Mouse (Mus musculus) gastrocnemius, adult 18-20 months (tissue): ENCODE results near the gene Itch. TPM values are rescaled to one million over a fixed set of nuclear protein-coding genes. Genes with fewer than 3 reads are reported as not detected.
A peak's percentile ranks its signal among the peaks of the same experiment; 100 is the strongest.
"Not testable (repeated sequence)": the region's sequence is repeated elsewhere in the genome, so short reads cannot be mapped to it uniquely, and the experiment has no call there.

Experiments
- DNase-seq: peaks from one replicate; pipeline ENCODE4 v3.0.0; 2021; ENCODE audit warnings: low spot score
- long read RNA-seq, 2 experiments: library from polyadenylated mRNA; stranded (forward); transcript quantifications; one replicate each; pipeline ENCODE4 v2.0.0; 2021
- total RNA-seq, 2 experiments: library from RNA; stranded (reverse); gene quantifications; 2 replicates each; pipeline ENCODE4 v1.2.3; 2021

Itch gene
- total RNA-seq: 10 to 100 TPM; 18.4 to 18.6 TPM
- long read RNA-seq, experiment 1, full-length matches to known transcripts: 15 of 24 reads
- long read RNA-seq, experiment 1, partial matches to known transcripts: 4 of 24 reads
- long read RNA-seq, experiment 1, other reads (novel, unspliced or antisense): 5 of 24 reads
- long read RNA-seq, experiment 2, full-length matches to known transcripts: 12 of 17 reads
- long read RNA-seq, experiment 2, partial matches to known transcripts: 2 of 17 reads
- long read RNA-seq, experiment 2, other reads (novel, unspliced or antisense): 3 of 17 reads

- peak; percentile 91 for DNase-seq
These were observed at the start of gene Itch for GRCm38 (mm10) chr2:155133011-155133976. Gene Itch (plus strand): TSS chr2:155133509.

- no peak for DNase-seq
These were observed 48.8 kb upstream of the Itch start for GRCm38 (mm10) chr2:155084546-155084945.

- DNase-seq: no peak
These were observed 47.0 kb upstream of the Itch start for GRCm38 (mm10) chr2:155086328-155086727.

GRCm38 (mm10) chr2:155088264-155088663 is 45.0 kb upstream of the Itch start:
- no peak for DNase-seq

- DNase-seq: no peak
These were observed 42.2 kb upstream of the Itch start for GRCm38 (mm10) chr2:155090909-155091742.

- no peak for DNase-seq
These were observed 41.6 kb upstream of the Itch start for GRCm38 (mm10) chr2:155091743-155092075.

GRCm38 (mm10) chr2:155093418-155093817 is 39.9 kb upstream of the Itch start:
- DNase-seq: no peak

GRCm38 (mm10) chr2:155098720-155099380 is 34.5 kb upstream of the Itch start:
- no peak for DNase-seq

- no peak for DNase-seq
These were observed 33.9 kb upstream of the Itch start for GRCm38 (mm10) chr2:155099421-155099820.

GRCm38 (mm10) chr2:155099994-155100795 is 33.1 kb upstream of the Itch start:
- DNase-seq: no peak

GRCm38 (mm10) chr2:155100796-155101259 is 32.5 kb upstream of the Itch start:
- DNase-seq: no peak

GRCm38 (mm10) chr2:155101761-155102181 is 31.5 kb upstream of the Itch start:
- no peak for DNase-seq

GRCm38 (mm10) chr2:155103607-155104006 is 29.7 kb upstream of the Itch start:
- no peak for DNase-seq

- not testable (repeated sequence) for DNase-seq
These were observed 26.0 kb upstream of the Itch start for GRCm38 (mm10) chr2:155107276-155107675.

- DNase-seq: no peak
These were observed 18.0 kb upstream of the Itch start for GRCm38 (mm10) chr2:155115216-155115830.

- no peak for DNase-seq
These were observed 910 bp downstream of the Itch start for GRCm38 (mm10) chr2:155133977-155134860.

- no peak for DNase-seq
These were observed 1.8 kb downstream of the Itch start for GRCm38 (mm10) chr2:155135092-155135491.

- DNase-seq: no peak
These were observed 2.2 kb downstream of the Itch start for GRCm38 (mm10) chr2:155135534-155135933.

GRCm38 (mm10) chr2:155140986-155141385 is 7.7 kb downstream of the Itch start:
- DNase-seq: no peak
